In genomic region chr2:121587523-121588308, GRCm38 (mm10) we compare ENCODE assay signal across 7 mouse cellular contexts.
DNase-seq lines count a peak whose midpoint lies in the region; ATAC-seq and TF ChIP-seq lines count a peak whose summit lies in the region.

No protein-coding gene starts in this region.

- TF ChIP-seq POLR2A in limb, embryonic 14.5 days (IDR thresholded peaks at IDR 0.05; ENCODE audit: borderline replicate concordance, extremely low read depth, insufficient read depth, insufficient read length) = no peak

- H3K4me3 ChIP-seq in embryonic facial prominence, embryonic 10.5 days = peak overlapping the region; percentile 19; the same call in 1 of the 2 replicates
- no peak overlapping the region for H3K4me3 ChIP-seq in limb, embryonic 14.5 days (replicated peaks; ENCODE audit: low read length)
- H3K4me3 ChIP-seq in neural tube, embryonic 14.5 days (ENCODE audit: low read depth, low read length) = no peak overlapping the region
- no peak overlapping the region for H3K4me3 ChIP-seq in left cerebral cortex, adult 2 months

- H3K4me1 ChIP-seq in embryonic facial prominence, embryonic 10.5 days = peaks cover 33% of the 10 kb centered on the region
- peaks cover 14% of the 10 kb centered on the region for H3K4me1 ChIP-seq in limb, embryonic 14.5 days (ENCODE audit: control insufficient read depth, insufficient read depth, low read length)
- peaks cover 11% of the 10 kb centered on the region; the same call in 1 of the 2 replicates for H3K4me1 ChIP-seq in neural tube, embryonic 14.5 days (ENCODE audit: control insufficient read depth, insufficient read depth, low read length)

- DNase-seq in thymus, postnatal 4 days = peak; percentile 29
- DNase-seq in thymus, postnatal 36 days = no peak
- DNase-seq in embryonic facial prominence, embryonic 10.5 days (ENCODE audit: low spot score) = peak; percentile 75
- DNase-seq in limb, embryonic 14.5 days (ENCODE audit: low spot score) = no peak
- no peak for DNase-seq in left cerebral cortex, adult 2 months (ENCODE audit: extremely low spot score in 1 of 2, low spot score in 2 of 2)
- no peak for DNase-seq in layer of hippocampus, adult 18-20 months (ENCODE audit: low spot score in 2 of 2)

- no peak for TF ChIP-seq CTCF in left cerebral cortex, adult 2 months (IDR thresholded peaks at IDR 0.05)

- H3K9me3 ChIP-seq in embryonic facial prominence, embryonic 10.5 days = no peaks in the 10 kb centered on the region
- no peaks in the 10 kb centered on the region for H3K9me3 ChIP-seq in limb, embryonic 14.5 days (ENCODE audit: control insufficient read depth, low read length)
- no peaks in the 10 kb centered on the region for H3K9me3 ChIP-seq in neural tube, embryonic 14.5 days (ENCODE audit: control insufficient read depth, low read length)

- peak overlapping the region; percentile 12; the same call in 1 of the 2 replicates for H3K9ac ChIP-seq in limb, embryonic 14.5 days (ENCODE audit: low read depth, low read length, severe bottlenecking)
- no peak overlapping the region for H3K9ac ChIP-seq in neural tube, embryonic 14.5 days (replicated peaks; ENCODE audit: low read depth, low read length)

- peaks cover 11% of the 10 kb centered on the region for H3K27me3 ChIP-seq in embryonic facial prominence, embryonic 10.5 days (replicated peaks; ENCODE audit: low read depth, poor library complexity, severe bottlenecking)
- no peaks in the 10 kb centered on the region for H3K27me3 ChIP-seq in limb, embryonic 14.5 days (ENCODE audit: control insufficient read depth, insufficient read depth, low read length)
- no peaks in the 10 kb centered on the region for H3K27me3 ChIP-seq in neural tube, embryonic 14.5 days (ENCODE audit: control insufficient read depth, insufficient read depth, low read length)

- H3K27ac ChIP-seq in embryonic facial prominence, embryonic 10.5 days (replicated peaks) = peak overlapping the region; percentile 59
- no peak overlapping the region for H3K27ac ChIP-seq in limb, embryonic 14.5 days (replicated peaks; ENCODE audit: low read depth, low read length)
- H3K27ac ChIP-seq in neural tube, embryonic 14.5 days (ENCODE audit: low read depth, low read length) = no peak overlapping the region; the same call in 1 of the 2 replicates
- H3K27ac ChIP-seq in left cerebral cortex, adult 2 months = no peak overlapping the region

- intact Hi-C loops in left cerebral cortex, adult 2 months (cut with DNase I) = no loop called here

- no peak overlapping the region for H3K4me2 ChIP-seq in limb, embryonic 14.5 days (replicated peaks; ENCODE audit: low read depth, low read length, severe bottlenecking)
- no peak overlapping the region for H3K4me2 ChIP-seq in neural tube, embryonic 14.5 days (ENCODE audit: low read depth, low read length)

- no peaks in the 10 kb centered on the region for H3K36me3 ChIP-seq in embryonic facial prominence, embryonic 10.5 days (replicated peaks)
- H3K36me3 ChIP-seq in limb, embryonic 14.5 days (ENCODE audit: control insufficient read depth, insufficient read depth, low read length) = no peaks in the 10 kb centered on the region
- H3K36me3 ChIP-seq in neural tube, embryonic 14.5 days (ENCODE audit: control insufficient read depth, insufficient read depth, low read length) = 0 out of 2 replicates have a peak, but pooled peaks cover 4% of the 10 kb centered on the region

- WGBS in embryonic facial prominence, embryonic 10.5 days = 30% methylated on average over 12 of the region's 12 CpGs
- whole genome bisulfite sequencing in limb, embryonic 14.5 days = 22% methylated on average over 12 of the region's 12 CpGs
- 33% methylated on average over 12 of the region's 12 CpGs for WGBS in neural tube, embryonic 14.5 days

- ATAC-seq in limb, embryonic 14.5 days (ENCODE audit: low FRiP score, low read depth) = peak; percentile 67
- peak; percentile 33 for ATAC-seq in neural tube, embryonic 14.5 days (ENCODE audit: low read depth)

Comparison
In these comparisons a context has a peak if more than half of its experiments do, and no peak if none do; other contexts are left out.
1. DNase-seq: peak in thymus, postnatal 4 days (single experiment) and embryonic facial prominence, embryonic 10.5 days (single experiment); none in thymus, postnatal 36 days (0 of 2), limb, embryonic 14.5 days (single experiment), left cerebral cortex, adult 2 months (0 of 2) and layer of hippocampus, adult 18-20 months (0 of 2).